Mouse (Mus musculus): ENCODE measurements at regions not wholly inside any gene's neighbourhood (a gene's known extent, or its start where the extent isn't known, plus 50 kb on each side); places are given as distances from the start of the nearest gene placed in this dataset.

DNA sequence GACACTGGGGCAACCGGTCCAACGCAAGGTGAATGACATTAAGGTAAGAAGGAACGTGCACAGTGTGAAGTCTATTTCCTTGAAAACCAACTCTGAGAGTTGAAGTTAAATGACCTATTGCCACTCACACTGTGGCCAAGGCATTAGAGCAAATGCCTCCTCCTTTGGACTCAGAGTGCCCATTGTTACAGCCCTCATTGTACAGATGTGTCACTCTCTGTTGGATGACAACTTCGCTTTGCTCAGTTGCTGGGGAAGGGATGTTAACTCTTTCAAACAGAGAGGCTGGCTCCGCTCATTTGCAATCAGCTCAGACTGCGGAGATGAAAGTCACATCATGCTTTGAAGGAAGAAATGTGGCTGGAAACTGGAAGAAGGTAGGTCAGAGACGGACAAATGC is 117.1 kb upstream of the 1700016C15Rik start:
- Histone ChIP-seq H3K27ac (ENCODE audit: insufficient read depth, low read depth) (no peak overlapping the region), H3K36me3 (replicated peaks in 1 of 2; ENCODE audit: control insufficient read depth in 1 of 2, insufficient read depth in 1 of 2, low read length in 1 of 2) (no peaks in the 10 kb centered on the region), H3K9me3 (replicated peaks; ENCODE audit: low read length) (no peaks in the 10 kb centered on the region), H3K4me2 (ENCODE audit: insufficient read depth, low read depth, poor library complexity, severe bottlenecking) (no peak overlapping the region), H3K9ac (ENCODE audit: insufficient read depth, low read depth) (no peak overlapping the region), H3K4me1 (ENCODE audit: control insufficient read depth in 1 of 2, insufficient read depth in 2 of 2) (no peaks in the 10 kb centered on the region), H3K27me3 (replicated peaks) (no peaks in the 10 kb centered on the region), H3K79me2 (replicated peaks; ENCODE audit: control insufficient read depth, extremely low read depth, insufficient read depth, poor library complexity, severe bottlenecking) (no peaks in the 10 kb centered on the region), H3K4me3 (replicated peaks in 1 of 3; ENCODE audit: low read depth in 2 of 3, low read length in 2 of 3, poor library complexity in 1 of 3) (no peak overlapping the region)
- in situ Hi-C loops (cut with MboI; ENCODE audit: low pct_ligation_motif_present, low pct_unique_long_range_greater_than_20kb, low sequenced_read_pairs) = no loop called here
- dilution Hi-C loops (cut with MboI; ENCODE audit: extremely low pct_ligation_motif_present, extremely low pct_unique_long_range_greater_than_20kb, low sequenced_read_pairs) = no loop called here
- TF ChIP-seq HCFC1 (IDR thresholded peaks at IDR 0.05; ENCODE audit: low read depth, low read length) (no peak), UBTF (IDR thresholded peaks at IDR 0.05; ENCODE audit: low read depth, low read length) (no peak), ZKSCAN1 (IDR thresholded peaks at IDR 0.05; ENCODE audit: borderline replicate concordance, low read depth, low read length) (no peak), SIN3A (IDR thresholded peaks at IDR 0.05; ENCODE audit: low read length) (no peak), CHD1 (IDR thresholded peaks at IDR 0.05; ENCODE audit: low read depth, low read length) (no peak), ETS1 (conservative IDR thresholded peaks at IDR 0.05; ENCODE audit: low read depth, low read length) (no peak), E2F4 (IDR thresholded peaks at IDR 0.05; ENCODE audit: insufficient replicate concordance, low read depth, low read length) (no peak), ZC3H11A (IDR thresholded peaks at IDR 0.05; ENCODE audit: low read depth, low read length) (no peak), MAFK (IDR thresholded peaks at IDR 0.05; ENCODE audit: insufficient replicate concordance, low read length) (no peak), KAT2A (IDR thresholded peaks at IDR 0.05; ENCODE audit: insufficient replicate concordance, low read length) (no peak)
- DNase-seq (ENCODE audit: extremely low read depth) = no peak

GRCm38 (mm10) chr1:177615609-177616008 is 114.0 kb upstream of the 1700016C15Rik start:
- dilution Hi-C loops (cut with MboI; ENCODE audit: extremely low pct_ligation_motif_present, extremely low pct_unique_long_range_greater_than_20kb, low sequenced_read_pairs) = no loop called here
- Histone ChIP-seq H3K27ac (ENCODE audit: insufficient read depth, low read depth) (no peak overlapping the region), H3K9me3 (replicated peaks; ENCODE audit: low read length) (no peaks in the 10 kb centered on the region), H3K4me2 (ENCODE audit: insufficient read depth, low read depth, poor library complexity, severe bottlenecking) (peak overlapping the region; percentile 65), H3K79me2 (replicated peaks; ENCODE audit: control insufficient read depth, extremely low read depth, insufficient read depth, poor library complexity, severe bottlenecking) (no peaks in the 10 kb centered on the region), H3K36me3 (replicated peaks in 1 of 2; ENCODE audit: control insufficient read depth in 1 of 2, insufficient read depth in 1 of 2, low read length in 1 of 2) (no peaks in the 10 kb centered on the region), H3K9ac (ENCODE audit: insufficient read depth, low read depth) (no peak overlapping the region), H3K4me1 (ENCODE audit: control insufficient read depth in 1 of 2, insufficient read depth in 2 of 2) (no peaks in the 10 kb centered on the region), H3K27me3 (replicated peaks) (no peaks in the 10 kb centered on the region), H3K4me3 (replicated peaks in 1 of 3; ENCODE audit: low read depth in 2 of 3, low read length in 2 of 3, poor library complexity in 1 of 3) (no peak overlapping the region)
- no peak for DNase-seq (ENCODE audit: extremely low read depth)
- in situ Hi-C loops (cut with MboI; ENCODE audit: low pct_ligation_motif_present, low pct_unique_long_range_greater_than_20kb, low sequenced_read_pairs) = no loop called here
- TF ChIP-seq SIN3A (IDR thresholded peaks at IDR 0.05; ENCODE audit: low read length) = no peak
- TF ChIP-seq CHD2 (IDR thresholded peaks at IDR 0.05; ENCODE audit: low read length) = no peak
- TF ChIP-seq JUND (conservative IDR thresholded peaks at IDR 0.05; ENCODE audit: low read depth, low read length) = no peak
- TF ChIP-seq EP300 (IDR thresholded peaks at IDR 0.05; ENCODE audit: low read length) = no peak
- TF ChIP-seq NRF1 (IDR thresholded peaks at IDR 0.05; ENCODE audit: low read depth, low read length) = no peak
- no peak for TF ChIP-seq ETS1 (conservative IDR thresholded peaks at IDR 0.05; ENCODE audit: low read depth, low read length)
- no peak for TF ChIP-seq KAT2A (IDR thresholded peaks at IDR 0.05; ENCODE audit: insufficient replicate concordance, low read length)
- TF ChIP-seq ZKSCAN1 (IDR thresholded peaks at IDR 0.05; ENCODE audit: borderline replicate concordance, low read depth, low read length) = no peak
- TF ChIP-seq CHD1 (IDR thresholded peaks at IDR 0.05; ENCODE audit: low read depth, low read length) = no peak
- no peak for TF ChIP-seq USF1 (IDR thresholded peaks at IDR 0.05; ENCODE audit: low read depth, low read length)
- no peak for TF ChIP-seq ZNF384 (IDR thresholded peaks at IDR 0.05; ENCODE audit: low read depth, low read length)
- no peak for TF ChIP-seq GABPA (IDR thresholded peaks at IDR 0.05; ENCODE audit: insufficient replicate concordance, low read depth, low read length)
- TF ChIP-seq MAFK (IDR thresholded peaks at IDR 0.05; ENCODE audit: insufficient replicate concordance, low read length) = no peak
- no peak for TF ChIP-seq TCF12 (IDR thresholded peaks at IDR 0.05; ENCODE audit: low read depth, low read length)
- TF ChIP-seq POLR2A (IDR thresholded peaks at IDR 0.05; ENCODE audit: low read depth, low read length) = no peak
- TF ChIP-seq MXI1 (IDR thresholded peaks at IDR 0.05; ENCODE audit: low read depth, low read length) = no peak
- no peak for TF ChIP-seq RCOR1 (conservative IDR thresholded peaks at IDR 0.05; ENCODE audit: low read depth, low read length)
- TF ChIP-seq RAD21 (IDR thresholded peaks at IDR 0.05; ENCODE audit: low read depth, low read length) = no peak
- no peak for TF ChIP-seq USF2 (conservative IDR thresholded peaks at IDR 0.05; ENCODE audit: low read depth, low read length)

Measured in CH12.LX (cell line).